Mouse (Mus musculus) heart, postnatal 0 days (tissue): ENCODE results near the gene Gtf2i. TPM values are rescaled to one million over a fixed set of nuclear protein-coding genes. Genes with fewer than 3 reads are reported as not detected.

Experiments used
- ATAC-seq: fragments of 200-750 bp; cut with Nextera tagmentation; 2 replicates; pipeline ENCODE4 v1.8.0; 2017; ENCODE audit warnings: low read depth, moderate number of reproducible peaks, moderate library complexity; ENCODE audit not compliant: insufficient read depth
- DNase-seq: peaks from one replicate; pipeline ENCODE4 v3.0.0-alpha.2; 2016; ENCODE audit warnings: low spot score
- H3K27ac ChIP-seq: fragments of 300-500 bp; sonication (generic); 2 replicates; pipeline ENCODE4 v1.5.1; 2014; ENCODE audit warnings: low read depth, mild to moderate bottlenecking
- H3K27me3 ChIP-seq: fragments of 300-500 bp; sonication (generic); 2 replicates; pipeline ENCODE4 v1.6.1; 2014; ENCODE audit warnings: low read length, mixed read lengths; ENCODE audit not compliant: control insufficient read depth, insufficient read depth
- H3K36me3 ChIP-seq: fragments of 300-500 bp; sonication (generic); replicated peaks from 2 replicates; pipeline ENCODE4 v1.6.1; 2014; ENCODE audit warnings: low read length, mixed read lengths; ENCODE audit not compliant: control insufficient read depth, insufficient read depth
- H3K4me1 ChIP-seq: fragments of 300-500 bp; sonication (generic); 2 replicates; pipeline ENCODE4 v1.6.1; 2014; ENCODE audit warnings: antibody characterized with exemption; ENCODE audit not compliant: control insufficient read depth, insufficient read depth
- H3K4me2 ChIP-seq: fragments of 300-500 bp; sonication (generic); 2 replicates; pipeline ENCODE4 v1.6.1; 2014; ENCODE audit warnings: low read depth, mild to moderate bottlenecking, low read length, moderate library complexity
- H3K4me3 ChIP-seq: fragments of 300-500 bp; sonication (generic); 2 replicates; pipeline ENCODE4 v1.5.1; 2014; ENCODE audit warnings: low read depth, low read length
- H3K9ac ChIP-seq: fragments of 300-500 bp; sonication (generic); replicated peaks from 2 replicates; pipeline ENCODE4 v1.6.1; 2014; ENCODE audit warnings: low read depth, low read length, mixed read lengths
- H3K9me3 ChIP-seq: fragments of 300-500 bp; sonication (generic); replicated peaks from 2 replicates; pipeline ENCODE4 v1.6.1; 2016; ENCODE audit warnings: low read length; ENCODE audit not compliant: control insufficient read depth
- CTCF ChIP-seq: IDR thresholded peaks from 2 replicates; pipeline ENCODE4 v1.5.1; 2016; ENCODE audit warnings: antibody characterized with exemption, control low read depth, low read depth
- EP300 ChIP-seq: IDR thresholded peaks from 2 replicates; pipeline ENCODE4 v1.6.1; 2016; ENCODE audit warnings: antibody characterized with exemption, low read depth
- WGBS: fragments of 180-500 bp; shearing (Covaris S2); extraction: QIAGEN DNeasy Blood & Tissue Kit; methylation state at CpG from one replicate; pipeline ENCODE4 v1.1.7; 2014; 5-methylcytosine and 5-hydroxymethylcytosine counted together
- polyA plus RNA-seq: library from polyadenylated mRNA; unstranded; fragments of >200 nt; fragmentation: Nextera tagmentation; extraction: Ambion mirVana; gene quantifications from 2 replicates; pipeline ENCODE4 v1.2.1, GENCODE M21; 2015
- total RNA-seq: library from RNA; depleted of rRNA; stranded (reverse); fragments of >200 nt; gene quantifications from 2 replicates; pipeline ENCODE4 v1.2.3, GENCODE M21; 2014; ENCODE audit warnings: low replicate concordance

Gtf2i gene
- total and polyA plus RNA-seq, 2 experiments from 2014 or later, result 81.9 to 97.1 TPM

DNA sequence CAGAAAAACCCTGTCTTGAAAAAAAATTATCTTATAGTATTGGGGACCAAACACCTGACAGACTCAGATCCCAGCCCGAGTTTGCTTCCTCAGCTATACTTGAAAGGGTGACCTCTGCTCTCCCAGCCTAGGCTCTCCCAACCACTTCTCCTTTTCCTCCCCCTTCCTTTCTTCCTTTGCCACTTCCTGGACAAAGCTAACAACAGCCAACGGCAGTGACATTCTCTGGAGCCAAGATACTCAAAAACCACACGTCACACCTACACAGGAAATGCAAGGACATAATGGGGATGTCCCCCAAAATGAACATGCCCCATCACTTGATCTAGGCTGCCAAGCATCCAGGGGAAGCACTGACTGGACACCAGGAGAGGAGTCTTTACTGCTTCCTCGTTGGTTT is 56.2 kb downstream of the Gtf2i start:
- DNase-seq, result no peak
- Histone ChIP-seq H3K4me2 (no peak overlapping the region), H3K9me3 (no peaks in the 10 kb centered on the region), H3K27me3 (no peaks in the 10 kb centered on the region), H3K36me3 (peaks cover 94% of the 10 kb centered on the region), H3K4me1 (no peaks in the 10 kb centered on the region), H3K9ac (no peak overlapping the region), H3K27ac (no peak overlapping the region), H3K4me3 (no peak overlapping the region)
- TF ChIP-seq CTCF (no peak), EP300 (no peak)
- WGBS, result 66% methylated on average over 4 of the region's 4 CpGs
- no peak for ATAC-seq

DNA sequence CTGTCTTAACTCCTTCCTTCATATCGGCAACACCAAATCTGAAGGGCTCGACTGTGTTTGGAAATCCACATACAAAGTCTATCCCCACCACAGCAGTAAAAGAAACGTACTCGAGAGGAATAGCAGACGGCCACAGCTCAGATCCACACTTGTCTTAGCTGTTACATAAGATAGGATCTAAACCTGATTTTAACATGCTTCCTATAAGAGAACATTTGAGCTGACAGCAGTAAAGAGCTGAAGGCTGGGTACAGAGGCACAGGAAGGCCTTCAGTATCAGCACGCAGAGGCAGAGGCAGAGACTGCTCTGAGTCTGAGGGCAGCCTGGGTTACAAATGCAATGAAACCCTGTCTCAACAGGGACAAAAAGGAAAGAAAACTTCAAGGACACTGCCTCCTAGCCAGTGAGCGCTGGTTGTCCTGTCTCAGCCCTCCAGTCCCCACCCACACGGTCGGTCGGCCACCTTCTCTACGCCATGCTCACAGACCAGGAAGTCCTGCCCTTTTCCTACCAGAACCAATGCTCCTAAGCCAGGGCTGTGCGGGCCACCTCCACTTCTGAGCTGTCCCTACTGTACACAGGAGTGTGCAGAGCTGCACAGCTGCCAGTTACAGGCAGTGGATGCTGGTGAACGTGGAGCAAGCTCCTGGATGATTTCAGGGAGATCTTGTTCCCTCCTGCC is 57.1 kb downstream of the Gtf2i start:
- DNase-seq (no peak), ATAC-seq (no peak)
- no peaks in the 10 kb centered on the region for H3K4me1 ChIP-seq
- H3K4me2 ChIP-seq, result no peak overlapping the region
- H3K27ac ChIP-seq, result no peak overlapping the region
- H3K9me3 ChIP-seq, result no peaks in the 10 kb centered on the region
- H3K36me3 ChIP-seq, result peaks cover 94% of the 10 kb centered on the region
- H3K4me3 ChIP-seq, result no peak overlapping the region
- 76% methylated on average over 13 of the region's 13 CpGs for WGBS
- H3K27me3 ChIP-seq, result no peaks in the 10 kb centered on the region
- H3K9ac ChIP-seq, result no peak overlapping the region
- TF ChIP-seq EP300 (no peak), CTCF (no peak)

DNA sequence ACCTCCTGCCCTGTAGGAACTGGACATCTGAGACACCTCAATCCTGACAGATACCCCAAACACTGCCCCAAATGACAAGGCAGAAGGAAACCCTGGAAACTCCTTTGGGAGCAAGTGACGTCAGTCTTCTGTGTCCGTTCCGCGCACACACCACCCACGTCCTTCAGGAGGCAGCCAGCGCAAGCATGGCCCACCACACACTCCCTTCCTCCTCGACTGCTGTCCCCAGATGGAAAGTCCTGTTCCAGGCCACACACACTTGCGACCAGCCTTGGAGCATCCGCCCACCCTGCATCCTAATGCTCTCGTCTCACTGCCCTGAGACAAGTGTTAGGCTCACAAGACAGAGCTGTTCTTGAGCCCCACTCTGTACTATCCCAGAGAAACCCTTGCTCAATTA is 59.3 kb downstream of the Gtf2i start:
- Histone ChIP-seq H3K9me3 (no peaks in the 10 kb centered on the region), H3K36me3 (peaks cover 93% of the 10 kb centered on the region), H3K27ac (no peak overlapping the region), H3K4me3 (no peak overlapping the region), H3K27me3 (no peaks in the 10 kb centered on the region), H3K4me2 (no peak overlapping the region), H3K9ac (no peak overlapping the region), H3K4me1 (no peaks in the 10 kb centered on the region)
- ATAC-seq (no peak), DNase-seq (no peak)
- TF ChIP-seq CTCF (no peak), EP300 (no peak)
- WGBS, result 90% methylated on average over 10 of the region's 10 CpGs

DNA sequence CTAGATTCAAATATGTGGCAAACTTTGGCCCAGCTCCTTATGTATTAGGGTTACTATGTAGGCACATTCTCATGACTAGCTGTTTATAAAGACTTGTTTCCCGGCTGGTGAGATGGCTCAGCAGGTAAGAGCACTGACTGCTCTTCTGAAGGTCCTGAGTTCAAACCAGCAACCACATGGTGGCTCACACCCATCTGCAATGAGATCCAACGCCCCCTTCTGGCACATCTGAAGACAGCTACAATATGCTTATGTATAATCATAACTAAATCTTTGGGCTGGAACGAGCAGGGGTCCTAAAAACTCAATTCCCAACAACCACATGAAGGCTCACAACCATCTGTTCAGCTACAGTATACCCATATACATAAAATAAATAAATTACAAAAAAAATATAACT is 60.8 kb downstream of the Gtf2i start:
- WGBS, result 74% methylated on average over 3 of the region's 3 CpGs
- ATAC-seq (no peak), DNase-seq (no peak)
- no peaks in the 10 kb centered on the region for H3K27me3 ChIP-seq
- no peak overlapping the region for H3K9ac ChIP-seq
- no peak overlapping the region for H3K27ac ChIP-seq
- peaks cover 93% of the 10 kb centered on the region for H3K36me3 ChIP-seq
- H3K4me3 ChIP-seq, result no peak overlapping the region
- H3K4me1 ChIP-seq, result no peaks in the 10 kb centered on the region
- TF ChIP-seq CTCF (peak; percentile 21), EP300 (no peak)
- no peaks in the 10 kb centered on the region for H3K9me3 ChIP-seq
- no peak overlapping the region for H3K4me2 ChIP-seq

DNA sequence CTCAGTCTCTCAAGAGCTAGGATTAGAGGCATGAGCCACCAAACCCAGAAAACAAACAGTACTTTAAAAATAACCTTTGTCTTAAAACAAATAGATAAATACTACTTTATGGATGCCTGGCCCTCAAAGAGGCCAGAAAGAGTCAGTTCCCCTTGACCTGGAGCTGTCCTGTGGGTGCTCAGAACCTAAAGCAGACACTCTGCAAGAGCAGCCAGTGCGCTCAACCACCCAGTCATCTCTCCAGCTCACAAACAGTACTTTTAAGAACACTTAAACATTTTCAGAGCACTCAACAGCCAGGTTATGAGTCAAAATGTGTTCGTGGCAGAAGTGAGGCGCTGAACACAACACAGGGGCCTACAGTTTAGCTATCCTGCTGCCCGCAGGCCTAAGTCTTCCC is 63.5 kb downstream of the Gtf2i start:
- Histone ChIP-seq H3K9ac (no peak overlapping the region), H3K27me3 (no peaks in the 10 kb centered on the region), H3K9me3 (no peaks in the 10 kb centered on the region), H3K4me1 (no peaks in the 10 kb centered on the region), H3K4me3 (no peak overlapping the region), H3K27ac (no peak overlapping the region), H3K36me3 (peaks cover 97% of the 10 kb centered on the region), H3K4me2 (no peak overlapping the region)
- WGBS, result 96% methylated on average over 4 of the region's 4 CpGs
- ATAC-seq (no peak), DNase-seq (no peak)
- no peak for TF ChIP-seq EP300
- no peak for TF ChIP-seq CTCF

DNA sequence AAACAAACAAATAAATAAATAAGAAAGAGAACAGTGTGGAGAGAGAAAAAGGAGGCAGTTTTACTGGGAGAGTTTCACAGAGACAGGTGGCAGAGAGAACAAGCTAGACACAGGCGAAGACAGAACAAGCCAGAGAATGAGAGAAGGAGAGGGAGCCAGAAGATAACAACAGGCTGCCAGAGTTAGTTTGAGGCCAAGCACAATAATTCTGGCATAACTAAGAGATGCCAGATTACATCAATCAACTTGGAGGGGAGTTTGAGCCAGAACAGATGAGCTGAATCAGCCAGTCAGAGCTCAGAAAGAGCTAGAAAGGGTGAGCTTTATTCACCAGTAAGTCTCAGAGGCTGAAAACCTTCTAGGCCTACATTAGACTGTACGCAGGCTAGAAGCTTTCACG is 64.0 kb downstream of the Gtf2i start:
- TF ChIP-seq EP300, result no peak
- TF ChIP-seq CTCF, result no peak
- Histone ChIP-seq H3K36me3 (peaks cover 97% of the 10 kb centered on the region), H3K4me3 (no peak overlapping the region), H3K9me3 (no peaks in the 10 kb centered on the region), H3K27me3 (no peaks in the 10 kb centered on the region), H3K4me1 (no peaks in the 10 kb centered on the region), H3K4me2 (no peak overlapping the region), H3K27ac (no peak overlapping the region), H3K9ac (no peak overlapping the region)
- ATAC-seq (no peak), DNase-seq (no peak)
- WGBS, result 79% methylated on average over 3 of the region's 3 CpGs
